Mouse (Mus musculus): ENCODE measurements around the gene Gja5.
"Not testable (repeated sequence)": the region's sequence is repeated elsewhere in the genome, so short reads cannot be mapped to it uniquely, and the experiment has no call there.

Gene Gja5

GRCm38 (mm10) chr3:97037119-97037518, 132.6 kb downstream of the Gja5 start:
- DNase-seq (ENCODE audit: low spot score in 2 of 2) = no peak

DNA sequence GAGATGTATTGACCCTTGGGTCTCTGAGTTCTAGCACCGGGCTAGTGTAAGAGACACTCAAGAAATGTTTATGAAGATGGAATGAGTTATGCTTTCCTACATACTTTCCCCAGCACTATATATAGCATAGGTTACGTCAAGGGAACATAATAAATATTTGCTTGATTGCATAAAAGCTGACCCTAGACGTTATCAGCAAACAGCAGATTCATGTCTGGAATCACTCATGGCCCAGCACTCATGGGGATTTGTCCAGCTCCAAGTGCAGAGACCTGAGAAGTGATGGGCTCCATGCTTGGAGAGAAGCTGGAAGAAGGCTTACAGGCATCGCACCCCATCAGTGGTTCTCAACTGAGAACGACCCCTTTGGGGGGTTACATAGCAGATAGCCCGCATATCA, 135.2 kb downstream of the Gja5 start:
- no peak for DNase-seq (ENCODE audit: low spot score in 2 of 2)

GRCm38 (mm10) chr3:97044188-97044587, 139.7 kb downstream of the Gja5 start:
- no peak for DNase-seq (ENCODE audit: low spot score in 2 of 2)

DNA sequence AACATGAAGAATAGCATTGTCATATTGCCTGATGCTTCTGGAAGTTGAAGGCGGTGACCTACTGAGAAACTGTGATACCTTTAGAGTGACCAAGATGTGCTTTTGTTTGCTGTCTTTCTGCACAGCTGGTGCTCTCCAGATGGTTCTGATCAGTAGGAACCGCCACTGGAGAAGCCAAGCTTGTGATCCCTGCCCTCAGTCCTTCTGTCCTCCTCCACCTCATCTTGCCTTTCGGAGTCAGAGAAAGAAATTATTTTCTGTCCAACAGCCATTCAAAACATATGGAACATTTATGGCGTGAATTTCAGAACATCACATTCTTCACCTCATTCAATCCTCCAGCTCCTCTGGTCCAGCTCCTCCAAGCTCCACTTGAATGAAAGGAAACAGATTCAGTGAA, 143.3 kb downstream of the Gja5 start:
- DNase-seq (ENCODE audit: low spot score in 2 of 2) = no peak

DNA sequence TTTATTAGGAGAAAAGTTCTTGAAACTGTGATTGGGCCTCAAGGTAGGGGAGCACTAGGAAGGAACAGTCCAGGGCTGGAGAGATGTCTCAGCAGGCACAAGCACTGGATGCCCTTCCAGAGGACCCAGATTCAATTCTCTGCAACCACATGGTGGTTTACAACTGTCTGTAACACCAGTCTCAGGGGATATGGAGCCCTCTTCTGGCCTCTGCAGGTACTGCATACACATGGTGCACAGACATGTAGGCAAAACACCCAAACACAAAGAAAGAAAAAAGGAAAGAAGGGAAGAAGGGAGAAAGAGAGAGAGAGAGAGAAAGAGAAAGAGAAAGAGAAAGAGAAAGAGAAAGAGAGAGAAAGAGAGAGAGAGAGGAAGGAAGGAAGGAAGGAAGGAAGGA, 143.9 kb downstream of the Gja5 start:
- no peak for DNase-seq (ENCODE audit: low spot score in 2 of 2)

DNA sequence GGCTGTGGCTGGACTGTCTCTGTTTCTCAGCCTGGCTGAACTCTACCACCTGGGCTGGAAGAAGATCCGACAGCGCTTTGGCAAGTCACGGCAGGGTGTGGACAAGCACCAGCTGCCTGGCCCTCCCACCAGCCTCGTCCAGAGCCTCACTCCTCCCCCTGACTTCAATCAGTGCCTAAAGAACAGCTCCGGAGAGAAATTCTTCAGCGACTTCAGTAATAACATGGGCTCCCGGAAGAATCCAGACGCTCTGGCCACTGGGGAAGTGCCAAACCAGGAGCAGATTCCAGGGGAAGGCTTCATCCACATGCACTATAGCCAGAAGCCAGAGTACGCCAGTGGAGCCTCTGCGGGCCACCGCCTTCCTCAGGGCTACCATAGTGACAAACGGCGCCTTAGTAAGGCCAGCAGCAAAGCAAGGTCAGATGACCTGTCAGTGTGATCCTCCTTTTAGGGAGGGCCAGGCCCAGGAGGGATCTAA, 146.8 kb downstream of the Gja5 start:
- peak; percentile 35 to 67 for DNase-seq (ENCODE audit: low spot score in 2 of 2)

GRCm38 (mm10) chr3:97052069-97052799, 147.7 kb downstream of the Gja5 start:
- no peak for DNase-seq (ENCODE audit: low spot score in 2 of 2)

- no peak for DNase-seq (ENCODE audit: low spot score in 2 of 2)
Observed at GRCm38 (mm10) chr3:97058704-97059103, 154.2 kb downstream of the Gja5 start.

DNA sequence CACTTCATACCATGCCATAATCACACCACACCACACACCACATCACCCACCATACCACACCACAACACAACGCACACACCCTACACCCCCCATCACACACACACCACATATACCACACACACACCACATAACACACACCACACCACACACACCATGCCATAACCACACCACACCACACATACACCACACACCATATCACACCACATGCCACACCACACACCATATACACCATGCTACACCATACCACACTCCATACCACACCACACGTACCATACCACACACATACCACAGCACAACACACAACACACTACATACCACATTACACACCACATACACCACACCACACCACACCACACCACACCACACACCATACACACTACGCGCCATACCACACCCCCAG, 155.6 kb downstream of the Gja5 start:
- DNase-seq (ENCODE audit: low spot score in 2 of 2) = no peak

- DNase-seq (ENCODE audit: low spot score in 2 of 2) = no peak
Observed at GRCm38 (mm10) chr3:97062814-97063213, 158.3 kb downstream of the Gja5 start.

DNA sequence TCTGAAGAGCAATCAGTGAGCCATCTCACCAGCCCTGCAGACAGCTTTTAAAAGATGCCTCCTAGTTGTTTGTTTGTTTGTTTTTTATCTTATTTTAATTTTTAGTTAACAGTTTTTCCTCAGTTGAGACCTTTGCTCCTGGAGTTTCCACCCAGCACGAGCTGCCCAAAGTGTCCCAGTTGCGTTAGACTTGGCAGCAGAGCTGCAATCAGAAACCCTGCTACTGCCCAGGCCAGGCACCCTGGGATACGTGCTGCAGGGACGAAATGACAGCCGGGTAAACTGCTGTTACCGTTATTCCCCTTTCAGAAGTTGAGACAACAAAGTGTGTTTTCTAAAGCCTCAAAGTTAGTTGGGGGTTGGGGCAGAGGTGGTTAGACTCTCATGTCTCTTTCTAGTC, 159.6 kb downstream of the Gja5 start:
- no peak for DNase-seq (ENCODE audit: low spot score in 2 of 2)

DNA sequence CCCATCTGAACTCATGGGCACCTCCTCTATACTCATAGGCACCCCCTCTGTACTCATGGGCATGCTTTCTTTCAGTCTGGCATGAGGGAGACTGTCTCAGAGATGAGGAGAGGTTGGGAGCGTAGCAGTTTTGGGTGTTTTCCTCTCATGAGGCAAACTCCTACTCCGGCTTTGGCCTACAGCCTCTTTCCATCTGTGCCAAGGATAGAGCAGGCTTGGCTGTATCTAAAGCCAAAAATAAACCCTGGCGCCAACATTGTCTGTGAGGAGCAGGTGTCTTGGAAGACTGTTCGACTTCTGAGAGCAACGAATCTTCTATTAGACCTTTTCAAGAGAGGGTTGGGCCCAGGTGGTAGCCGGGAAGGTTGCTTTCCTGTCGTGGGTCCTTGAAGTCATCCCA, 165.1 kb downstream of the Gja5 start:
- DNase-seq (ENCODE audit: low spot score in 2 of 2) = not testable (repeated sequence)

- DNase-seq (ENCODE audit: low spot score in 2 of 2) = not testable (repeated sequence)
Observed at GRCm38 (mm10) chr3:97071916-97072315, 167.4 kb downstream of the Gja5 start.

- not testable (repeated sequence) for DNase-seq (ENCODE audit: low spot score in 2 of 2)
Observed at GRCm38 (mm10) chr3:97072361-97072760, 167.9 kb downstream of the Gja5 start.

DNA sequence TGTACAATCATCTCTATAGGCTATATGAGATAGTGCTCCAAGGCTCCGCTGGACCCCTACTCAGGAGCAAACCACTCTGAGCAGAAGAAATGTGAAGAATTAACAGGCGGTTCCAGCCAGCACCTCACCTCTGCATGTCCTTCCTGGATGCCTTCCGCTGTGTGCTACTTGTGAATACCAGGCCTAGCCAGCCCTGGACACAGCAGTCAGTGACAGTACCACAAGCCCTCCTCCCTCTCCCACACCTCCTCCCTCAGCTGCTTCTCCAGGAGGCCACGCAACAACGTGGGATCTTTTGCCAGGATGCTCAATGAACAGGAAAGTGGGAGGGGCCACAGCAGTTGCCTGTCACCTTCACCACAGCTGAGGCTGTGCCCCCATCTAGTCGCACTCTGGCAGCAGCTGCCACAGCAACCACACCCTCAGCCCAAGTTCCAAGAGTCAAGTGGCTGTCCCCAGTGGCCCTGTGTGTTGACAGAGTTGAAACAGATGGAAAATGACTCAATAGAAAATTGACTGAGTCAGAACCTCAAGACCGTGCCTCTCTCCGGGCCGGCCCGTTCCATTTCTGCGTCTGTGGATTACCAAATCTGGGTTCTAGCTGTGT, 171.4 kb downstream of the Gja5 start:
- DNase-seq (ENCODE audit: low spot score in 2 of 2) = not testable (repeated sequence)

DNA sequence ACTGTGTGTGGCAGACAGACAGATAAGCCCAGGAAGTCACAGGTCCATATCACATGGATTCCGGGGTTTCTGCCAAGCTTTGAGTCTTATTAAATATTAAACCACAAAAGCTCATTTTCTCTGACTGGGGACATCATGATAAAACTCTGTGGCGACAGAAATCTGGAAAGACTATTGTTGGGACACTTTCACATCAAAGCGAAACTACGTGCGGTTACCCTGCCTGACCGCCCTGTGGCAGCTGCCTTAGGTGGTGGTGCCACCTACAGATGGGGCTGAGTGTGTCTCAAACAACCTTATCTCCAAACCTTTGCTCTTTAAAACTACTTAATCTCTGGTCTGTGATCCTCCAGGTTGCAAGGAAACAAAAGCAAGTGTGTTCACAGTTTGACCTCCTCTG, 171.9 kb downstream of the Gja5 start:
- DNase-seq (ENCODE audit: low spot score in 2 of 2) = no peak

- DNase-seq (ENCODE audit: low spot score in 2 of 2) = no peak
Observed at GRCm38 (mm10) chr3:97078436-97078835, 173.9 kb downstream of the Gja5 start.

DNA sequence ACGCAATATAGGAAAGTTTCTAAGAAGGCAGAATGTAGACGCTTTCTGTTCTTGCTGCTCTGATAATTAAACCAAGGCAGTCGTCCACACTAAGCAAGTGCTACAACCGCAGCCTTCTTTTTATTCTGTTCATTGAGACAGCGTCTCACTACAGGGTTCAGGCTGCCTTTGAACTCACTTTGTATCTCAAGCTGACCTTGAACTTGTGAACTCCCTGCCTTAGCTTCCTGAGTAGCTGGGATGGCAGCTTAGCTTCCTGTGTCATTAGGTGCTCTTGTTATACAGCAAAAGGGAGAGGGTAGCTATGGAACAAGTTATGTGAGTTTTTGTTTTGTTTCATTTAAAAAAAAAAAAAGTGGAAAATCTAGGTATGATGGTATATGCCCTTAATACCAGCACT, 177.7 kb downstream of the Gja5 start:
- no peak for DNase-seq (ENCODE audit: low spot score in 2 of 2)

DNA sequence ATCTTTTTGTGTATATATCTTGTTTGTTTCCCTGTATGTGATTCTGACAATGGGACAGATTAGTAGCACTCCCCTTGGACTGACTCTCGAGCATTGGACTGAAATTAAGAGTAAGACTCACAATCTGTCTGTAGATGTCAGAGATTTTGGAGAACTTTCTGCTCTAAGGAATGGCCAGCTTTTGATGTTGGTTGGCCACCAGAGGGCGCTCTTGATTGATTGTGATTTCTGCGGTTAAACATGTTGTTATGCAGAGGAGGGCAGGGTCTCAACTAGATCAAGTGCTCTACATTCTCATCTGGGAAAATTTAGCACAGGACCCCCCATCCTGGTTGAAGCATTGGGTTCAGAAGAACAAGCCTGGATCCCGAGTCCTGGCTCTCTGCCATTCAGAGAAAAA, 182.8 kb downstream of the Gja5 start:
- no peak for DNase-seq (ENCODE audit: low spot score in 2 of 2)

DNA sequence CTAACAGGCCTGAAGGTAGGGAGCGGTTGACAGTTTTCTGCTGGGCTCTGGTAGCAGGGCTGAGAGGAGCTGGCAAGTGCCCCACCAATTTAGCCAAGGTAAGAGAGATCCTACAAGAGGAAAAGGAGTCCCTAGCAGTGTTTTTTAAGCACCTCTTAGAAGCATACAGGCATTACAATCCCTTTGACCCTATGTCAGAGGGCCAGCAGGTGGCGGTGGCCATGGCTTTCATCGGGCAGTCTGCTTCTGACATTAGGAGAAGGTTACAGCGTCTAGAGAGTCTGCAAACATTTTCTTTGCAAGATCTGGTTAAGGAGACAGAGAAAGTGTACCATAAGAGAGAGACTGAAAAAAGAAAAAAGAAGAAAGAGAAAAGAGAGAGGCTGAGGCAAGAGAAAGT, 183.8 kb downstream of the Gja5 start:
- not testable (repeated sequence) for DNase-seq (ENCODE audit: low spot score in 2 of 2)

- DNase-seq (ENCODE audit: low spot score in 2 of 2) = not testable (repeated sequence)
Observed at GRCm38 (mm10) chr3:97091971-97092370, 187.5 kb downstream of the Gja5 start.

GRCm38 (mm10) chr3:97096664-97097063, 192.2 kb downstream of the Gja5 start:
- not testable (repeated sequence) for DNase-seq (ENCODE audit: low spot score in 2 of 2)
